Mouse (Mus musculus): ENCODE data around the gene Dtnbp1.

Dtnbp1 gene

GRCm38 (mm10) chr13:45001911-45002615 is at the start of gene Dtnbp1:
TSS of gene Dtnbp1 (minus strand) at chr13:45002147.
- in situ Hi-C loops (cut with MboI, MseI), result no loop called here

DNA sequence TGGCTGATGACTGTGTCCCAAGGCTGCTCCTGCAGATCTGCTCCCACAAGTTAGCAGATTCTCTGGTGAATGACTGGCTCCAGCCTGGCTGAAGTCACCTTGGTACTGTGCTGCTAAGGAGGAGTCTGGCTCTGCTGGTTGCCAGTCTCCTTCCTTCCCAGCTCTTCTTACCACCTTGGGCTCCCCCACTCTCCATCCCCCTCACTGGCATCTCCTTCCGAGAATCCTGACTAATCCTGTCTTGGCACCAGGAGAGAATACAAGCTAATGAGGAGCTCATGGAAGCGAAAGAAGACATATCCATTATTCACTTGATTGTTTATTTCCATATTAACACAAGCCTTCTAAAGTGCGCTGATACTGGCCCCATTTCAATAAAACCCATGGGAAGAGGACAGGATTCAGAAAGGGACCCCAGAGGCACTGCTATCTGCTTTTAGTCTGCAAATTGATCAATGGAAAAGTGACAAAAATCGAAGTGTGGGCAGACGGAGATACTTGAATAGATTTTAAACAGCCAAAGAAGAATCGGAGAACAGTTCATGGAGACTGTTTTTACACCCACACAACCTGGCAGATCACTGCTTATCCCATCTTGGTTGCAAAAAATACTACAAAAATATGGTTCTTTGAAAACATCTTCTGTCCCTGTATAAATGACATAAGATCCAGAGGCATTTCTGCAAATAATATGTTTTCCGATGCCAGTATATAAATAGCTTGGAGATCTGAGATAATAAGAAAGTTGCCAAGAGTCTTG is 47.5 kb upstream of the Dtnbp1 start:
- in situ Hi-C loops (cut with MboI, MseI), result no loop called here

- in situ Hi-C loops (cut with MboI, MseI), result no loop called here
These were observed 41.5 kb upstream of the Dtnbp1 start for GRCm38 (mm10) chr13:45043466-45043865.

- in situ Hi-C loops (cut with MboI, MseI), result no loop called here
These were observed 38.8 kb upstream of the Dtnbp1 start for GRCm38 (mm10) chr13:45040741-45041140.

DNA sequence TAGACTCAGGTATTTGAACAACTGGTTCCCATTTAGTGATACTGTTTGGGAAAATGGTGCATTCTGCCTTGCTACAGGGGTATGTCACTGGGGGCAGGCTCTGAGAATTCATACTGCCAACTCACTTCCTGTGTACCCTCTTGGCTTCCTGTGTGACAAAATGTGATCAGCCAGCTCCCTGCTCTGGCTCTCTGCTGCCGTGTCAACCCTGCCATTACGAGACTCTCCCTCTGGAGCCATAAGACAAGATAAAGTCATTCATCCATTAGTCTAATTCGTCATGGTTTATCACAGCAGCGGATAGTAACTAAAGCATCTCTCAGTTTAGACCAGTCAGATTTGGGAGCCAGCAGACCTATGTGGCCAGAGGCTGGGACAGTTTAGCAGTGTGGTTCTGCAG is 38.2 kb upstream of the Dtnbp1 start:
- in situ Hi-C loops (cut with MboI, MseI), result no loop called here

DNA sequence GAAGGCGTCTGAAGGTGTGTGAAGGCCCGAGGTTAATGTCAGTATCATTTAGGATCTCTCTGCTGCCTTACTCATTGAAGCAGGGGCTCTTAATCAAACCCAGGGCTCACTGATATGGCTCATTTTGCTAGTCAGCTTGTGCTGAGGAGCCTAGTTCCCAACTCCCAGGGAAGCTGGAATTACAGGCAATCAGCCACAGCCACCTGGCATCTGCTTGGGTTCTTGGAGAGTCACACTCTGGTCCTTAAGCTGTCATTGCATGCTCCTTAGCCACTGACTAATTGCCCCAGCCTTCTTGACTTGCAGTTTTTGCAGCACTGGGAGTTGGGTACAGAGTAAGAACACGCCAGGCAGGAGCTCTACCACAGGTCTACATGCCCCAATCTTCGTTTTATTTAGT is 34.5 kb upstream of the Dtnbp1 start:
- in situ Hi-C loops (cut with MboI, MseI), result no loop called here

DNA sequence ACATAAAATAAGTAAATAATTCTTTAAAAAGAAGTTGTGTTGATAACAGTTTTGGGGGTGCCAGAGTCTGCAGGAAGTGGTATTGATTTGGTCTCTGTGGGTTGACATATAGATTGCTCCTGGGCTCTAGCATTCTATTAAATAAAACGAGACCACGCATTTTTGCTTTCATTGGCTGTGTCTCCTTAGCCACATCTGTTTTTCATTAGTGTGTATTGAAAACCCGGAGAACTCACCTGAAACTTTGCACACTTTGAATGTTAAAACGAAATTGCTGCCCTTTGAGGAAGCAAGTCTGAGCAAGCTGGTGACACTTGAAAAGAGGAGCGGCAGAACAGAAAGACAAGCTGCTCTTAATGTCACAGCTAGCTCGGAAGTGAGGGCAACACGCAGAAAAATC is 32.8 kb upstream of the Dtnbp1 start:
- in situ Hi-C loops (cut with MboI, MseI), result loop anchor here (5.0 kb wide), 1 partner anchor 443 kb away; no protein-coding TSS in a partner anchor

DNA sequence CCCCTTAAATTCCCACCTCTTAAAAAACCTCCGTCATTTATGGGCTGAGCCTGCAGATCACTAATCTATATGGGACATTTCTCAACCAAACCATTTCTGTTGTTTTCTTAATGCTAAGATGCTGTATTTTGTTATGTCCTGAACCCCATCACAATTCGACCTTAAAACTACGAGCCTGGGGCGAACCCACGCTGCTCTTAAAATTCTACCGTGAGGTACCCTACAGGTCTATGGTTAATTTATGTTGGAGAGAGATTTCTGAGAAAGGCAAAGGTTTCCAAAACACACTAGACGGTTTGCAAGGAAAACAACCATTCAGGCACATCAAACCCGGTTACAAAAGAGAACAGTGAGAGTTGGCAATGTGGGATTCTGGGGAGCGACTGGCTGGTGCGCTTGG is 31.4 kb upstream of the Dtnbp1 start:
- in situ Hi-C loops (cut with MboI, MseI), result loop anchor here (5.0 kb wide), 1 partner anchor 444 kb away; no protein-coding TSS in a partner anchor

GRCm38 (mm10) chr13:45032484-45032883 is 30.5 kb upstream of the Dtnbp1 start:
- in situ Hi-C loops (cut with MboI, MseI), result loop anchor here (5.0 kb wide), 1 partner anchor 445 kb away; no protein-coding TSS in a partner anchor

DNA sequence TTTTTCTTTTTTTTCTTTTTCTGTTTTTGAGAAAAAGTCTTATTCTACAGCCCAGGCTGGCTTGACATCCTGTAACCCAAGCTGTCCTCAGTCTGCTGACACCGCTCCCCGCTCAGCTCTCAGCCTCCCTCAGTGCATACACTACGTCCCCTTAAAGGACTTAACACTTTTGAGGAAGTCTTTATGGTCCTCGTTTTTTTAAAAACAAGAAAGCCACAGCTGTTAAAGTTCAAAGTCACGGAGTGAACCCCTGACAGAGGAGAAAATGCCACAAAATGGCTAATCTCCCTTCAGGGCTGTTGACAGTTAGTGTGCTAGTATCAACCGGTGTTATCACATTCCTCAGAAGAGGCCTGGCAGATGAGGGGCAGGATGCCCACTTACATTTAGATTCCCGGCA is 29.8 kb upstream of the Dtnbp1 start:
- in situ Hi-C loops (cut with MboI, MseI), result loop anchor here (5.0 kb wide), 1 partner anchor 446 kb away; no protein-coding TSS in a partner anchor

- in situ Hi-C loops (cut with MboI, MseI), result loop anchor here (5.0 kb wide), 1 partner anchor 446 kb away; no protein-coding TSS in a partner anchor
These were observed 29.4 kb upstream of the Dtnbp1 start for GRCm38 (mm10) chr13:45031314-45031713.

- in situ Hi-C loops (cut with MboI, MseI), result loop anchor here (5.0 kb wide), 1 partner anchor 446 kb away; no protein-coding TSS in a partner anchor
These were observed 28.9 kb upstream of the Dtnbp1 start for GRCm38 (mm10) chr13:45030830-45031229.

GRCm38 (mm10) chr13:45029791-45030190 is 27.8 kb upstream of the Dtnbp1 start:
- in situ Hi-C loops (cut with MboI, MseI), result loop anchor here (5.0 kb wide), 1 partner anchor 448 kb away; no protein-coding TSS in a partner anchor

- in situ Hi-C loops (cut with MboI, MseI), result no loop called here
These were observed 24.3 kb upstream of the Dtnbp1 start for GRCm38 (mm10) chr13:45026291-45026690.

DNA sequence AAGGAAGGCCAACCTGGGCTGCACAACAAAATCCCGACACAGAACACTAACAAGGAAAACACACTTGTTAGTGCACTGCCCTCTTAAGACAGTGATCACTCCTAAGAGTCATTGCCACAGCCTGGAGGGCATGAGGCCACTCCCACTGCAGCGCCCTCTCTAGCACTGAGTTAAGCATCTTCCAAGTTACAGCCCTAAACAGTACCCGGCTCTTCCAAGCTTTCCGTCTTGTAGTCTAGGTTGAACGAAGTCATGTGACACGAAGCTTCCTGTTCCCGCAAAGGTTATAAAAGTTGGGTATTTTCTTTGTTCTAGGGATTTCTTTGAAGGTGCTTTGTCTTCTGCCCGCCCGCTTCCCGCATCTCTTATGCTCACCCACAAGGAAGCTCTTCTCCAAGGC is 22.9 kb upstream of the Dtnbp1 start:
- in situ Hi-C loops (cut with MboI, MseI), result no loop called here

DNA sequence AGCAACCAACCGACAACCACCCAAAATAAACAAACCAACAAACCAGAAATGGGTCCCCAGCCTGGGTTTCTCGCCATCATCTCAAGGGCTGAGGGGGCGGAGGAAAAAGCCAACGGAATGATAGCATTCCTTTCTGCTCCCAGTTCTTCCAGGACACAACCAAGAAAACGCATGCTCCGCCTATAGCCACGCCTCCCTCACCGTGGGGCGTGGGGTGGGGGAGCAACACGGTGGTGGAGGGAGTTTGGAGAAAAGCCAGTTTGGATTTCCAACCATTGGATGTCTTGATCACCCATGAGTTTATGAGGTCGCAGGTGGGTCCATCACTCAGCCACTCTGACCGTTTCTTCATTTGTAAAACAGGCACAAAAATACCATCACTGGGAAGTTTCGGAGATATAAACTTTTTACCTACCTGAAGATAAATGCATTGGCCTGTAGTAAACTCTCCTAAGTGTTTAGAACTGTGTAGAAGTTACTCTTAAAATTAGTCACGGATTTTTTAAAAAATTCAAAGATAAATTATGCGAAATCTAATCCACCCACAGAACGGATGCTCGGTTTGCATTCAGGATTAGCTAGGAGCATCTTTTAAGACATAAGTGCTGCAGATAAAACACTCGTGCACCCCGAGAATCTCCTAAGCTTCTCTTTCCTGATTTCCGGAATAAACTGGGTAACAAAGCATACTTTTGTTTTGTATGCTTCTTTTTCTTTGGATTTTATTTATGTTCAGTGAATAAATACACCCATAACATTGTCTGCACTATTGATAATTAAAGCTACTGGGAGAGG is 21.6 kb upstream of the Dtnbp1 start:
- in situ Hi-C loops (cut with MboI, MseI), result no loop called here

- in situ Hi-C loops (cut with MboI, MseI), result no loop called here
These were observed 6.2 kb upstream of the Dtnbp1 start for GRCm38 (mm10) chr13:45008150-45008549.

DNA sequence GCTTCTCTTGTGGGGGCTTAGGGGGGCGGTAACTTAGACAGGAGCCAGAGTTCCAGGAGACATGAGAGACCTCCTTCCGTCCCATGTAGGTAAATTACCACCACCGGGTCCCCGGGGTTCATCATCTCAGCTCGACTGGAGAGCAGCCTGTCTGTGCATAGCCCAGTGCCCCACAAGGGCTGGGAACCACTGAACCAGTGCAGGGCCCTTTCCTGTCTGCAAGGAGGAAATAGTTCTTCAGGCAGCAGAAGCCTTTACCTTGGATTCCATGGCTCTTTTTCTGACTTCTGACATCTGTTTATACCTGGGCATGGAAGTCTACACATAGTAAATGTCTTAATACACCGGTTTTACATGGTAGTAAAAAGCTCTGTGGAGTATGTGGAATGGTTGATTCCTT is 5.8 kb upstream of the Dtnbp1 start:
- in situ Hi-C loops (cut with MboI, MseI), result no loop called here

DNA sequence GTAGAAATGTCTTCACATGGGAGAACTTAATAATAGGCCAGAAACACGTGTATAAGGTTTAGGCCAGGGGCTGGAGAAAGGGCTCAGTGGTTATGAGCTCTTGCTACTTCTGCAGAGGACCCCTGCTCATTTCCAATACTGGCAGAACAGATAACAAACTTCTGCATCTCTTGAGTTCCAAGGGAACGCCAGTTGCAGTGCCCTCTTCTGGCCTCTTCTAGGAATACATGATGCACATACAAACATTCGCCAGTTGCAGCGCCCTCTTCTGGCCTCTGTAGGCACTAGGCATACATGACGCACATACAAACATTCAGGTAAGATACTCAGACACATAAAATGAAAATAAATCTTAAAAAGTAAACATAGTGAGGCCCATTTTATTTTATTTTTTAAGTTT is 4.5 kb upstream of the Dtnbp1 start:
- in situ Hi-C loops (cut with MboI, MseI), result no loop called here

DNA sequence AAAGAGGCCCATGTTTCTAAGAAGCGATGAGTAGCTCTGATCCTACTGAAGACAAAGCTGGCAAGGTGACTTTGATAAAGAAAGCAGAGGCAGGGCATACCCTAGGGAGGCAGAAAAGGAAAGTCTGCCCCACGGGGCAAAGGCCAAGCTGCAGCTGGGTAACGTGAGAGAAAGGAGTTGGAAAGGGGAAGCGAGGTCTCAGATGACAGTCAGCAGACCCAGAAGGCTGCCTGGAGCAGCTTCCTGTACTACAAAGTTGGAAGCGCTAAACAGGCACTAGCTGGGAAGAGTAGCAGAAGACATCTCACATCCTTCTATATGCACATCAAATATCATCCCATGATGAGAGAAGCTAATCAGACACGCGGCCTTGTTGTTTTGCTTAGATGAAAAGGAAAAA is 3.9 kb upstream of the Dtnbp1 start:
- in situ Hi-C loops (cut with MboI, MseI), result no loop called here

DNA sequence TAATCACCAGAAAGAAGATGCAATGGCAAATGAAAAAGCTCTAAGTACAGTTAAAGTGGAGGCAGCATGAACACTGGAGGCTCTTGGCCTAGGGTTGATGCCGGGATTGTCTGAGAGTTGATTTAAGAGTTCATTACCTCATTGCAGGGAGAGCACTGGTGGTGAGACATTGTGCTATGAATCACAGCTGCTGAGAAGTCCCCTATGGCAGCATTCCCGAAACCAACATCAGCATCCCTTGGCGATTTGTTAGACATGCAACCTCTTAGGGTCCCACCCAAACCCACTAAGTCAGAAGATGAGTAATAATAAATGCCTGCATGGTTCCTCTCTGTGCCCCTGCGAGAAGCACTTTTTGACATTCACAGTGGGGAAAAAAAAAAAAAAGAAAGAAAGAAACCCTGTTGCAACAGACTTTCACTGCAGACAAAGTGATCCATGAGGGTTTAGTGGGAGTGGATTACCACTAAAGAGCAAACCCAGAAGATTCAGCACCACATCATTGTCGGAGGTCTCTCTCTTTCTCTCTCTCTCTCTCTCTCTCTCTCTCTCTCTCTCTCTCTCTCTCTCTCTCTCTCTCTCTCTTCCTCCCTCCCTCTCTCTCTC is 3.1 kb upstream of the Dtnbp1 start:
- in situ Hi-C loops (cut with MboI, MseI), result no loop called here
